Mouse (Mus musculus) hindbrain, embryonic 14.5 days (tissue): ENCODE measurements at regions not wholly inside any gene's neighbourhood (a gene's known extent, or its start where the extent isn't known, plus 50 kb on each side); places are given as distances from the start of the nearest gene placed in this dataset.

Experiments used
- ATAC-seq: fragments of 200-750 bp; cut with Nextera tagmentation; 2 replicates; pipeline ENCODE4 v1.8.0; 2017; ENCODE audit warnings: moderate number of reproducible peaks, mild to moderate bottlenecking, moderate TSS enrichment, moderate library complexity; ENCODE audit not compliant: low FRiP score
- DNase-seq: peaks from one replicate; pipeline ENCODE4 v3.0.0-alpha.2; 2015; ENCODE audit warnings: low spot score
- H3K27ac ChIP-seq: fragments of 300-500 bp; sonication (generic); 2 replicates; pipeline ENCODE4 v1.5.1; 2014; ENCODE audit warnings: mild to moderate bottlenecking, moderate library complexity
- H3K27me3 ChIP-seq: fragments of 300-500 bp; sonication (generic); 2 replicates; pipeline ENCODE4 v1.6.1; 2014; ENCODE audit warnings: mild to moderate bottlenecking, low read length, mixed read lengths; ENCODE audit not compliant: control insufficient read depth, insufficient read depth
- H3K36me3 ChIP-seq: fragments of 300-500 bp; sonication (generic); replicated peaks from 2 replicates; pipeline ENCODE4 v1.6.1; 2014; ENCODE audit not compliant: control insufficient read depth, insufficient read depth
- H3K4me1 ChIP-seq: fragments of 300-500 bp; sonication (generic); replicated peaks from 2 replicates; pipeline ENCODE4 v1.6.1; 2014; ENCODE audit warnings: antibody characterized with exemption, low read length, mixed read lengths; ENCODE audit not compliant: control insufficient read depth, insufficient read depth
- H3K4me2 ChIP-seq: fragments of 300-500 bp; sonication (generic); replicated peaks from 2 replicates; pipeline ENCODE4 v1.6.1; 2014; ENCODE audit warnings: mild to moderate bottlenecking, moderate library complexity
- H3K4me3 ChIP-seq: fragments of 300-500 bp; sonication (generic); replicated peaks from 2 replicates; pipeline ENCODE4 v1.5.1; 2014; ENCODE audit warnings: mild to moderate bottlenecking, low read length
- H3K9ac ChIP-seq: fragments of 300-500 bp; sonication (generic); 2 replicates; pipeline ENCODE4 v1.6.1; 2014
- H3K9me3 ChIP-seq: fragments of 300-500 bp; sonication (generic); 2 replicates; pipeline ENCODE4 v1.6.1; 2016; ENCODE audit warnings: low read length; ENCODE audit not compliant: control insufficient read depth
- WGBS: fragments of 180-500 bp; shearing (Covaris S2); extraction: QIAGEN DNeasy Blood & Tissue Kit; methylation state at CpG from one replicate; pipeline ENCODE4 v1.1.7; 2014; 5-methylcytosine and 5-hydroxymethylcytosine counted together

GRCm38 (mm10) chr1:169093602-169094354 is 437.5 kb downstream of the Nuf2 start:
- WGBS: 49% methylated on average over 3 of the region's 3 CpGs
- peak; percentile 90 for ATAC-seq
- peak; percentile 68 for DNase-seq

GRCm38 (mm10) chr1:169086032-169086431 is 445.2 kb downstream of the Nuf2 start:
- Histone ChIP-seq H3K9ac (no peak overlapping the region), H3K4me1 (no peaks in the 10 kb centered on the region), H3K4me3 (no peak overlapping the region), H3K27me3 (no peaks in the 10 kb centered on the region), H3K36me3 (no peaks in the 10 kb centered on the region), H3K27ac (no peak overlapping the region), H3K9me3 (no peaks in the 10 kb centered on the region), H3K4me2 (no peak overlapping the region)
- DNase-seq: no peak
- WGBS: 42% methylated on average over 3 of the region's 3 CpGs
- no peak for ATAC-seq

More at GRCm38 (mm10) chr1:169093602-169094354, 437.5 kb downstream of the Nuf2 start:
- no peaks in the 10 kb centered on the region for H3K36me3 ChIP-seq
- no peak overlapping the region for H3K4me3 ChIP-seq
- no peak overlapping the region for H3K4me2 ChIP-seq
- no peaks in the 10 kb centered on the region for H3K4me1 ChIP-seq
- no peak overlapping the region for H3K27ac ChIP-seq
- no peak overlapping the region for H3K9ac ChIP-seq
- H3K27me3 ChIP-seq: no peaks in the 10 kb centered on the region
- no peaks in the 10 kb centered on the region for H3K9me3 ChIP-seq

DNA sequence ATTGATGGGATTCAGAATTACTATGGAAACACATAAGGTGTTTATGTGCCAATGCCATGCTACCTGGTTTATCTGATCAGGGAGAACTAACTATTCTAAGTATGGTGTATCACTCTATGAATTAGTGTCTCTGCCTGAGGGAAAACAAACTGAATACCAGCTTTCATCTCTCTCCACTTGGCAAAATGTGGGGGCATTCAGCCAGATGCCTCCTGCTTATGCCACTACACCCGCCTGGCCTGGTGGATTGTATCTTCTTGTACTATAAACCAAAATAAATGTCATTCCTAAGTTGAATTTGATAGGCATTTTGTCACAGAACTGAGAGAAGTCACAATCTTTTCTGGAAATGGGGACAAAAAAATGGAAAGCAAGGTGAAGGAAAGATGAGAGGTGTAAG is 450.6 kb downstream of the Nuf2 start:
- no peaks in the 10 kb centered on the region for H3K4me1 ChIP-seq

GRCm38 (mm10) chr1:169077228-169077627 is 454.0 kb downstream of the Nuf2 start:
- Histone ChIP-seq H3K4me3 (no peak overlapping the region), H3K27ac (no peak overlapping the region), H3K27me3 (no peaks in the 10 kb centered on the region), H3K4me1 (no peaks in the 10 kb centered on the region), H3K36me3 (no peaks in the 10 kb centered on the region), H3K9me3 (no peaks in the 10 kb centered on the region), H3K4me2 (no peak overlapping the region), H3K9ac (no peak overlapping the region)
- no peak for DNase-seq
- 97% methylated on average over 5 of the region's 5 CpGs for WGBS
- ATAC-seq: no peak

More for the DNA sequence above, 450.6 kb downstream of the Nuf2 start:
- H3K4me2 ChIP-seq: no peak overlapping the region
- H3K9me3 ChIP-seq: no peaks in the 10 kb centered on the region
- whole genome bisulfite sequencing: 94% methylated on average over 1 of the region's 1 CpGs
- no peak overlapping the region for H3K9ac ChIP-seq
- H3K4me3 ChIP-seq: no peak overlapping the region
- H3K36me3 ChIP-seq: no peaks in the 10 kb centered on the region
- no peaks in the 10 kb centered on the region for H3K27me3 ChIP-seq
- DNase-seq: no peak
- no peak for ATAC-seq
- H3K27ac ChIP-seq: no peak overlapping the region

DNA sequence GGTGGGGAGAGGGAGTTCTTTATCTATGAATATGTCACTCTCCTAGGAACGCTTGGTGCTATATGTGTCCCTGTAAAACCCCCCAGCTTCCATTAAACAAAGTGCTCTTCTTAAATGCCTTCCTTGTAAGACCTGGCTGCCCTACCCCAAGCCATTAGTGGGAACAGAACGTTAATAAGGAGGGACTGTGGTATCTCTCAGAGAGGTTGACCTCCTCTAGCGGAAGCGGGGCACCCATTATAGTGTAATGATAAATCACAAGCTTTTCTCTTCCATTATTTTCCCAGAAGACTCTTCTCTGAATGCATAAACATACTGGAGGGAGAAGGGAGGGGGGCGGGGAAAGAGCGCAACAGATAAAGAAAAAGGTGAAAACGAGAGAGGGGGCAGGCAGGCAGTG is 455.3 kb downstream of the Nuf2 start:
- Histone ChIP-seq H3K4me1 (no peaks in the 10 kb centered on the region), H3K9me3 (no peaks in the 10 kb centered on the region), H3K27me3 (no peaks in the 10 kb centered on the region), H3K36me3 (no peaks in the 10 kb centered on the region), H3K27ac (no peak overlapping the region), H3K4me2 (no peak overlapping the region), H3K9ac (no peak overlapping the region), H3K4me3 (no peak overlapping the region)
- ATAC-seq: no peak
- no peak for DNase-seq
- WGBS: 53% methylated on average over 7 of the region's 7 CpGs

GRCm38 (mm10) chr1:169071366-169071765 is 459.9 kb downstream of the Nuf2 start:
- H3K27me3 ChIP-seq: no peaks in the 10 kb centered on the region
- DNase-seq: no peak
- H3K27ac ChIP-seq: no peak overlapping the region
- H3K9me3 ChIP-seq: no peaks in the 10 kb centered on the region
- H3K4me2 ChIP-seq: no peak overlapping the region
- WGBS: 87% methylated on average over 4 of the region's 4 CpGs
- H3K36me3 ChIP-seq: no peaks in the 10 kb centered on the region
- no peak overlapping the region for H3K9ac ChIP-seq
- no peak for ATAC-seq
- H3K4me3 ChIP-seq: no peak overlapping the region
- no peaks in the 10 kb centered on the region for H3K4me1 ChIP-seq

- H3K27me3 ChIP-seq: no peaks in the 10 kb centered on the region
- H3K27ac ChIP-seq: no peak overlapping the region
- 85% methylated on average over 3 of the region's 3 CpGs for WGBS
- ATAC-seq (no peak), DNase-seq (no peak)
- no peaks in the 10 kb centered on the region for H3K9me3 ChIP-seq
- no peak overlapping the region for H3K4me2 ChIP-seq
- H3K9ac ChIP-seq: no peak overlapping the region
- no peak overlapping the region for H3K4me3 ChIP-seq
- no peaks in the 10 kb centered on the region for H3K36me3 ChIP-seq
- H3K4me1 ChIP-seq: no peaks in the 10 kb centered on the region
Observed at GRCm38 (mm10) chr1:169069647-169070046, 461.6 kb downstream of the Nuf2 start.

GRCm38 (mm10) chr1:169066795-169067194 is 464.5 kb downstream of the Nuf2 start:
- Histone ChIP-seq H3K4me3 (no peak overlapping the region), H3K4me1 (no peaks in the 10 kb centered on the region), H3K36me3 (no peaks in the 10 kb centered on the region), H3K9me3 (no peaks in the 10 kb centered on the region), H3K4me2 (no peak overlapping the region), H3K9ac (no peak overlapping the region), H3K27me3 (no peaks in the 10 kb centered on the region), H3K27ac (no peak overlapping the region)
- ATAC-seq (no peak), DNase-seq (no peak)
- 73% methylated on average over 4 of the region's 4 CpGs for WGBS

DNA sequence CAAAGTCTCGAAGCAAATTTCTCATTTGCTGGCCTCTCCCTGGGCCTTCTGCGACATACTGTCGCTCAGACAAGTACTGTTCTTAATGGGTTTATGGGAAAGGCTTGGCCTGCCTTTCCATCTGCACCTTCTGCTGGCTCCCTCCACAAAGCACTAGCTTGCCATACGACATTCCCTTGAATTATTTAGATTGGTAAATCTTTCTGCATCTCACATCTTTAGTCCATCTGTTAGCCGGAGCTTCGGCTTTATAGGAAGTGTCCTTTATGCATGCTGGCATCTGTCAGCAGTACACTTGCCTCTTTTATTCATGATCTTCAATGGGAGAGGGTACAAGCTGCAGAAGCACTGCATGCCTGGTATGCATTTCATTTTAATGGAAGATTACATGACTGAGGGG is 470.6 kb downstream of the Nuf2 start:
- Histone ChIP-seq H3K4me2 (no peak overlapping the region), H3K4me1 (0 out of 2 replicates have a peak, but pooled peaks cover 7% of the 10 kb centered on the region), H3K27me3 (no peaks in the 10 kb centered on the region), H3K36me3 (no peaks in the 10 kb centered on the region), H3K4me3 (no peak overlapping the region), H3K27ac (no peak overlapping the region), H3K9ac (no peak overlapping the region), H3K9me3 (no peaks in the 10 kb centered on the region)
- no peak for DNase-seq
- ATAC-seq: no peak
- 50% methylated on average over 6 of the region's 6 CpGs for WGBS

DNA sequence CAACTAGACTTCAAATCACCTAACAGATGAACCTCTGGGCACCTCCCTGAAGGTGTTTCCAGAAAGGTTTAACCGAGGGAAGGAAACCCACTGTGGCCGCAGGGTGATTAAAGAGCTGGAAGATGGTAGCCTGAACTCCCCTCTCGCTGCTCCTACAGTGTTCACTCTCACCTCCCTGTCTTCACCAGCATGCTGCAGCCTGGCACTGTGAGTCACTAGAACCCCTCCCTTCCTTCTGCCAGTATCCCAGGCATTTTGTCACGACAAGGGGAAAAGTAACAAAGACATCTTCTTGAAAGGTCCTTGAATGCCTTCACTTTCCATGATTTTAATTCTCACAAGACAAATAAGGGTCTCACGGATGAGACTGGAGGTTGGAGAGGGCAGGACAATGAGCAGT is 471.1 kb downstream of the Nuf2 start:
- Histone ChIP-seq H3K4me1 (0 out of 2 replicates have a peak, but pooled peaks cover 7% of the 10 kb centered on the region), H3K9ac (no peak overlapping the region), H3K36me3 (no peaks in the 10 kb centered on the region), H3K27me3 (no peaks in the 10 kb centered on the region), H3K27ac (no peak overlapping the region), H3K4me3 (no peak overlapping the region), H3K4me2 (no peak overlapping the region), H3K9me3 (no peaks in the 10 kb centered on the region)
- WGBS: 75% methylated on average over 5 of the region's 5 CpGs
- no peak for ATAC-seq
- no peak for DNase-seq
